Mouse (Mus musculus) kidney, postnatal 4 days (tissue): Measurements from ENCODE around the gene Rgs6.

Source experiments
- DNase-seq, 2 experiments: peaks; one replicate each; pipeline ENCODE4 v3.0.0; 2021; ENCODE audit warnings: mixed read lengths in 2 of 2

The Rgs6 gene

GRCm38 (mm10) chr12:82588017-82588416 lies at the start of gene Rgs6:
TSS of gene Rgs6 (plus strand) at chr12:82588292.
- peak in 1 of 2 experiments; percentile 7 for DNase-seq

DNA sequence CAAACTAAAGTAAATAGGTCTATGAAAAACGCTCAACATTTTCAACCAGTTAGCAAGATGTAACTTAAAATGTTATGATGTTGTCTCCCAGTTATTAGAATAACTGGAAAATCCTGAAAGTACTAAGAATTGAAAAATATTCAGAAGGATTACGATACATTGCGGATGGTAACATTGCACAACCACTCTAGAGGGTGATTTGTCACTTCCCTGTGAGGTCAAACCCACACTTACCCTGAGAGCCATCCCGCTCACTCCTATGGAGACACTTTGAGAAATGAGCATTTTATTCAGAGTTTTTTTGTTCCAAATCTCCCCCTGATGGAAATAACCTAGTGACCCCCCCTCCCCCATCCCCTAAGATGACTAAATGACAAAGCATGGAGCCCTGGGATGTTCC lies 41.0 kb upstream of the Rgs6 start:
- no peak for DNase-seq

DNA sequence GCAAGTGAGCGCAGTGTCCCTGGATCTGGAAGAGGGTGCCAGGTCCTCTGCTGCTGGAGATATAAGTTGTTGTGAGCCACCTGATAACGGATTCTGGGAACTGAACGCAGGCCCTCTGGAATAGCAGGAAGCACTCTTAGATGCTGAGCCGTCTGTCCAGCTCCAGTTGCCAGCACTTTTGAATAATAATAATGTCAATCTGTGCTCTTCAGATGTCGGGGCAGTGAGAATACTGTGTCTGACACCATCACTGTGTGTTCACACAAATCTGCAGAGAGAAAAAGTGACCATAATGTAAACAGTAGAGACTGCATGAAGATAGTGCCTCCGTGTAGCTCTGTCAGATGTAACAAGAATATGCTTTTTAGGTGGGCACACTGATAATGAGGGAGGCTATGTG lies 38.9 kb upstream of the Rgs6 start:
- DNase-seq: no peak

DNA sequence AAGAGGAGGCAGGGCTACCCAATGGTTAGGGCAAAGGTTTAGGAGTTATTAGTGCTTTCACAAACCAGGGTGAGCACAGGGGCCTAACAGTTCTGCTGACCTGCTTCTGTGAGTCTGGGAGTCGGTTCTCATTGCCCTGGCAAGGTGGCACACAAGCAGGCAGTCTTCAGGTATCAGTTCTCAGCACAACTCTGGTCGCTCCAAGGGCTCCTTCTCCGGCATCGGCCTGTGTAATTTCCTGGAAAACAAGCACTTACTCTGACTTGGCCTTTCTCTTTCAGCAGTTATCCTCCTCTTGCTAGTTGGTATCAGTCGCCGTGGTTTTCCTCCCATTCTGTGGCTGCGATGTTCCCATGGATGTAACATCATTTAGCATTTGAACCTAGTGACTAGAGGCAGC lies 38.0 kb upstream of the Rgs6 start:
- DNase-seq: no peak

DNA sequence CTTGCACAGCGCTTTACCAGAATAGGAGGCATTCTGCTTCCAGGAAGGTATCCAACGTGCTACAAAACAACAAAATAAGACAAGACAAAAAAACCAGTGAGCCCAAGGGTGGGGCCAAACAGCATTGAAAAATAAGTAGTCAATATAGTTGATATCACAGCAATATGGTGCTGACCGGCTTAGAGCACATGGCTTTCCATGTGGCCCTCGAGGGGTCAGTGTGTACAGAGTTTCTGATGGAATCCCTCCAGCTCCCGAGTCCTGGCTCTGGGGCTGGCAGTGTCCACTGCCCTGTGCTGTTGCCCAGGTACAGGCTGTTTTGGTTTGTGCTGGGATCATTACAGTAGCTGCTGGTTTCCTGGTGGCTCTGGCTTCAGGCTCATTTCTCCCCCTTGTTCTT lies 35.7 kb upstream of the Rgs6 start:
- DNase-seq: no peak

DNA sequence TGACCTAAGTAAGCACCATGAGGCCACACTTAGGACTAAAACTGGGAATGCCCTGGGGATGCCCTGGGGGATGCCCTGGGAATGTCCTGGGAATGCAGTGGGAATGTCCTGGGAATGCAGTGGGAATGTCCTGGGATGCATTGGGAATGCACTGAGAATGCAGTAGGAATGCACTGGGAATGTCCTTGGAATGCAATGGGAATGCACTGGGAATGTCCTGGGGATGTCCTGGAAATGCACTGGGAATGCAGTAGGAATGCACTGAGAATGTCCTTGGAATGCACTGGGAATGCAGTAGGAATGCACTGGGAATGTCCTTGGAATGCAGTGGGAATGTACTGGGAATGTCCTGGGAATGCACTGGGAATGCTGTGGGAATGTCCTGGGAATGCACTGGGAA lies 25.2 kb upstream of the Rgs6 start:
- no peak for DNase-seq

DNA sequence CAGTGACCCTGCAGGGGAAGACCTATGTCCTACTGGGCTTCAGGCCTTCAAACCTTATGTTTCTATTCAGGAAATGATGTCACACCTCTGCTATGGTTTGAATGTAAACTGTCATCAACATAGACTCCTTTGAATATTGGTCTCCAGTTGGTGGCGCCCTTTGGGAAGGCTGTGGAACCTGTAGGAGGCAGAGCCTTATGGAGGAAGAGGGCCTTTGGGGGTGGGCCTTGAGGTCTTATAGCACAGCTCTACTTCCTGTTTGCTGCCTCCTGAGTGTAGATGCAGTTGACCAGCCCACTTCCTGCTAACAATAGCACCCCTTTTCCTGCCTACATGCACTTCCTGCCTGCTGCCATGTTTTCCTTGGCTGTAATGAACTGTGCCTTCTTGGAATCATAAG lies 19.7 kb upstream of the Rgs6 start:
- peak in 1 of 2 experiments; percentile 23 for DNase-seq

DNA sequence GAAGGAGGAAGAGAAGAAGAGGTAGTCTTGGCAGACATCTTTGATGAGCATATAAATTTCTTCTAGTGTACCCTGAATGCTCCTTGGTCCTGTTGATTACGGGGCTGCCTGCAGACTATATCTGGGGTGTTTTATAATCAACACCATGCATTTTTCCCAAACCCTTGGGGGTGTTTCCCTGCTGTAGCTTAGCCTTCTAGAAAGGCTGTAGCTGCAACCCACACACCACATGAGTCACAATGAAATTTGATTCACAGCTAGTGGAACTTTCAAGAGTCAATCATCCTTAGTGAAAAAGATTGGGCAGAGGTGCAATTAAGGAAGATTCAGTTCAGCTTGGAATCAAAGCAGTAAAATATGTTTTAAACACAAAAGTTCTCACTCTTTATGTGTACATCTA lies 15.4 kb upstream of the Rgs6 start:
- no peak for DNase-seq

DNA sequence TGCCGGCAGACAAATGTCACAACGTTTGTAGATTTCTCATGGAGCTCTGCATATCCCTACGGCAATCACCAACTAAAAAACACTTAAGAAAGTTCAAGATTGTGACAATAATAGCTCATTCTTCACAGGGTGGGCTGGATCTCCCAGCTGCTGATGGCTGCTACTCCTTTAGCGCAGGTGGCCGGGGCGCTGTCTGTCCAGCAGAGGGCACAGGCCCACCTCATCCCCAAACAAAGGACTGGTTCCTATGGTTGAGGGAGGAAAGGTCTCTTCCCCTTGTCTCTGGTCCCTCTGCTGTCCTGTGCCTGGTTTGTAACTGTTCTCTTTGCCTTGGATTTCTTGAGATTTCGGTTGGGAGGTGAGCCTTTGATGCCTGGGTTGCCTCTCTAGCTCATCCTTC lies 1.5 kb upstream of the Rgs6 start:
- peak; percentile 58 to 62 for DNase-seq

DNA sequence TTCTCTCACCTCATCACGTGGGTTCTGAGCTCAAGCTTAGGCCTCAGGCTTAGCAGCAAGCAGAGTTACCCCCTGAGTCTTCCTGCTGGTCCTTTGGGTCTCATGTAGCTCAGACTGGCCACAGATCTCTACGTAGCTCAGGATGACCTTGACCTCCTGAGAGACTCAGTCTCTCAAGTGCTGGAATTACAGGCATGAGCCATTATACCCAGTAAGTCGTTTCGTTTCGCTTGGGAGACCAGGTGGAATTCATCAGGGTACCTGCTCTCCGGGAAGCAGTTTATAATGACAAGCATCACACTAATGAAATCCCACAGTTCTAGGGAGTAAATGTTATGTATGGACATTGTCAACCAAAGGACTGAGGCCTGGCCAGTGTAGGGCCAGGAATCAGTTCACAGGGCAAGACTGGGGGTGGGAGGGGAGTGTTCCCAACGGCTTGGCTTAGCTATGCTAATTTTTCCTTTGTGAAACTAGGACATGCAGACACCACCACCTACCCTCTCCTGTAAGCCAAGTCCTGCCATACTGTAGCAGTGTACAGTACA lies 670 bp upstream of the Rgs6 start:
- DNase-seq: peak in 1 of 2 experiments; percentile 44

GRCm38 (mm10) chr12:82588846-82589630 lies 946 bp downstream of the Rgs6 start:
- DNase-seq: peak; percentile 33 to 43

- no peak for DNase-seq
These were observed 10.9 kb downstream of the Rgs6 start for GRCm38 (mm10) chr12:82599011-82599410.

GRCm38 (mm10) chr12:82600406-82600805 lies 12.3 kb downstream of the Rgs6 start:
- no peak for DNase-seq

- no peak for DNase-seq
These were observed 14.7 kb downstream of the Rgs6 start for GRCm38 (mm10) chr12:82602823-82603222.

GRCm38 (mm10) chr12:82603308-82603707 lies 15.2 kb downstream of the Rgs6 start:
- no peak for DNase-seq

DNA sequence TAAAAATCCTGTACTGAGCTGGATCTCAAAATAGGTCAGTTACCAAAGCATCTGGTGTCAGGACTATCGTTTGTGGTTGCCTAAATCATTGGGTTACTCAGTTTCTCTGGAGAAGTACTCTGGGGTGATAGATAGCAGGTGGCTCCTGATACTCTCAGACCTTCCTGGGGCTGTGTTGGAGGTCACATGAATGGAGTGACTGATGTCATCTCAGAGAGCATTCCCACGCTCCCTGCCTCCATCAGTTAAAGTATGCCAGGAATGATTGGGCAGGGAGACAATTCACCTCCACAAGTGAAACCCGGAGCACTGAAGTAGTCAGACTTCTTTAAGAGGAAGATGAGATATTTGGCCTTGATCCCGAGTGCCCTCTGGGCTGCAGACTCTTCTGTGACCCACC lies 15.9 kb downstream of the Rgs6 start:
- no peak for DNase-seq

DNA sequence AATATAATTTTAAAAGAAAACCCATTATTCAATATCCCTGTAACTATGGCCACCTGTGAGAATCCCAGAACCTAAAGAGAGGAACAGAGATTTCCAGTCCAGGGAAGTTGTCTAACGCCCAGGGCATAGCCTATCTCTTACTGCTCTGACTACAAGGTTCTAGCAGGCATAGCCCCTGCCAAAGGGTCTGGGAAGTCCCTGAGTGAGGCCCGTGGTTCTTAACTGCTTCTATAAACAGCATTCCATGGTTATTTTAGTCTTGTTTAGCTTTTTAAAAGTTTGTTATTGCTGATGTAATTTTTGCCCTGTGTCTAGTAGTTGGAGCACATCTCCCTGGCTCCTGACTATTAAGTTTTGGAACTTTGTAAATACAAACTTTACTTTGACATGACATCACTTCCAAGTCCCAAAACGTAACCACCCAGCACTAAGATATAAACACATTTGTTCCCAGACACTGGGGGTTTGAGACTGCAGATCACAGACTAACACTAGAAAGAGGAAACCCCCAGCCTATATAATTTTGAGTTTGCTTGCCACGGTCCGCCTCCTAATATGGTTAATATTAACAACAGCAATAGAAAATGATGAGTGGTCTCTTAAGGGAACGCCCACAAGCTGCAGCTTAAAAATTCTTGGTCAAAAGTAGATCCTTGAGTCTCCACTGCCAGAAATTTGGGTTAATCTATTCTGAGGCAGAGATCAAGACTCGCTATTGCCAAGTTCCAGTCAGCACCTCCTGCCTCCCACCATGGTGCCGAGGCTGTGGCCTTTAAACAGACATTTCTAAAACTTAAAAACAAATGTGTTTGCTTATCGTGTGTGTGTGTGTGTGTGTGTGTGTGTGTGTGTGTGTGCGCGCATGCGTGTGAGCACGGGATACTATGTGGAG lies 24.9 kb downstream of the Rgs6 start:
- no peak for DNase-seq

DNA sequence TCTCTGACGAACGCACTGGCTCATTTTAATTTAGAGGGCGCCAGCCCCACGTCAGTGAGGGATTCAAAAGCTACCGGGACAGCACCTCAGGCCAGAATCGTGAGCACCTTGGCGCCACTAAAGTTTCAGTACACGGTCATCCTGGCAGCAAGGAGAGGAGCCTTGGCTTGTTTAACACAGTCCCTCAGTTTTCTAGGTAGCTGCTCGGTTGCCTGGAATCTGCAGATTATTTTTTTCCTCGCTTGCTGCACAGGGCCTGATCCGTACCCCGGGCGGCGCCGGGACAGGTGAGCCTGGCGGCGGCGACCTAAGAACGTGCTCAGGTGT lies 28.4 kb downstream of the Rgs6 start:
- DNase-seq: peak in 1 of 2 experiments; percentile 3

DNA sequence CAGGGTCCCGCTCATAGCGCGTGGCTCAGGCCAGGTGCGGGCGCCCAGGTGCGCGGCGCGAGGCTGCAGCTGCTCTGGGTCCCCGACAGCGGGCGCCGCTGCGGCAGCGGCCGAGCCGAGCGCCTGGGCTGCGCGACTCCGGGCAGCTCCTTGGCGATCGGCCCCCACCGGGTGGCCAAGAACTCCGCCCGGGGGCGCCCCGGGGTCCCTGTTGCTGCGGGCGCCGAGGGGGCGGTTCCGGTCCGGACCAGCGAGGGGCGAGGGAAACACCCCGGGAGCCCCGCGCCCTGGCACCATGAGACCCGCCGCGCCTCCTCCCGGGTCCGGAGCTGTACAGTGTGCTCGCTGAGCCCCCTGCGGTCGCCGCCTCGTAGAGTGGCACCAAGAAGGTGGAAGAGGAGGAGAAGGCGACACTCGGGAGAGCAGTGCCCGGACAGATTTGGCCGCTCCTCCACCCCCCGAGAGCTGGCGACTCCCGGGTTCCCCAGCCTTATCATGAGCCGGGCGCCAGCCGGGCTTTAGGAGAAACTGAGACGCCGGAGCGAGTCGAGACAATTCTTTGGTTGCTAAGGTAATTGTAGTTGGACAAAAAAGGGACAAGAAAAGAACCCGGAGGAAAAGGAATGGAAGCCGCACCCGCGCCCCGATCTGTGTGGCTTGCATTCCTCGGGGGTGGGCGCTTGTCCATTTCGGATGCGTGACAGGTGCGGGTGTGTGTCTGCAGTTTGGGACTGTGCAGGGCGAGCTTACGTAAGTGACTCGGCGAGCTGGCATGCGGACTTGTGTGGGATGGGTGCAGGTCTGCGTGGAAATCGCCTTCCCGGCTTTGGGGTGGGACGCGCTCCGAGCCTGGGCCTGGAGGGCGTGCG lies 29.0 kb downstream of the Rgs6 start:
- DNase-seq: peak; percentile 63 to 78

GRCm38 (mm10) chr12:82617682-82618370 lies 29.7 kb downstream of the Rgs6 start:
- DNase-seq: no peak

DNA sequence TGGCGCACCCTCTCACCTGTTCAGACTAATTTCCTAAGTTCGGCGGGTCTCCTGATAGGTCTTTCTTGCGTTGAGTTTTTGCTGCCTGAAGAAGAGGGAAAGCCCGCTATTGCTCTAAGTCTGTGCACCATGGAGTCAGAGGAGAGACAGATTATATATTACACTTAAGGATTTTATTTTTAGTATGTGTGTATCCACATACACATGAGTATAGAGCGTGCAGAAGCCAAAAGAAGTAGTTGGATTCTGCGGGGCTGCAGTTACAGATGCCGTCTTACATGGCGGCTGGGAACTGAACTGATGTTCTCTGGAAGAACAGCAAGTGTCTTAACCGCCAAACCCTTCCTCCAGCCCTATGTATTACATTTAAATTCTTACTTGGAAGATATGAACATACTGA lies 52.3 kb downstream of the Rgs6 start:
- DNase-seq: no peak

DNA sequence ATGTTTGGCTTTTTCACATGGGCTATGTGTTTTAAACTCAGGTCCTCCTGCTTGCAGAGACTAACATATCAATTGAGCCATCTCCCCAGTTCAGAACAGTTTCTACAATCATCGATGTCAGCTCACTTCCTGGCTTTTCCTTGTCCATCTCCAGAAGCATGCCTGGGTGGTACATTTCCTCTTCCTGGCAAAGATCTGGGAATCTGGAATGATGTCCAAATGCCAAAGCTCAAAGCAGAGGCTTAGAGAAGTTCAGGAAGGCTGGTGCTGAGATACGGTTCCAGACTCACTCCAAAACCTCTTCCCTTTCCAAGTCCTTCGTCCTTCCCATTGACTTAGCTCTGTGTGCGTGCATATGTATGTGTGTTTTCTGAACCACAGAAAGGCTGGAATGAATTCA lies 59.8 kb downstream of the Rgs6 start:
- DNase-seq: no peak
